Mouse (Mus musculus): ENCODE measurements around the gene Cpa2. TPM values are rescaled to one million over a fixed set of nuclear protein-coding genes. Genes with fewer than 3 reads are reported as not detected.
A peak's percentile ranks its signal among the peaks of the same experiment; 100 is the strongest.

Gene Cpa2
- polyA plus RNA-seq, 1 experiment: not detected

- no peak for TF ChIP-seq CTCF (IDR thresholded peaks at IDR 0.05; ENCODE audit: borderline replicate concordance, control insufficient read depth, extremely low read depth, insufficient read depth, low read length, poor library complexity)
- Histone ChIP-seq H3K4me1 (replicated peaks; ENCODE audit: control insufficient read depth, insufficient read depth, low read length) (no peaks in the 10 kb centered on the region), H3K27ac (ENCODE audit: control insufficient read depth, insufficient read depth, low read length) (no peak overlapping the region), H3K4me3 (ENCODE audit: control insufficient read depth, insufficient read depth, low read length) (no peak overlapping the region), H3K27me3 (ENCODE audit: control insufficient read depth, insufficient read depth, low read length) (no peaks in the 10 kb centered on the region), H3K36me3 (ENCODE audit: control insufficient read depth, insufficient read depth, low read length) (no peaks in the 10 kb centered on the region)
- 91% methylated on average over 5 of the region's 5 CpGs for WGBS
- DNase-seq: no peak
Measured at GRCm38 (mm10) chr6:30538800-30539199, 2.6 kb upstream of the Cpa2 start.

- TF ChIP-seq POLR2A (IDR thresholded peaks at IDR 0.05; ENCODE audit: control insufficient read depth, extremely low read depth, insufficient read depth, low read length, poor library complexity) (no peak), CTCF (IDR thresholded peaks at IDR 0.05; ENCODE audit: borderline replicate concordance, control insufficient read depth, extremely low read depth, insufficient read depth, low read length, poor library complexity) (no peak)
- Histone ChIP-seq H3K4me3 (ENCODE audit: control insufficient read depth, insufficient read depth, low read length) (no peak overlapping the region), H3K27ac (ENCODE audit: control insufficient read depth, insufficient read depth, low read length) (no peak overlapping the region), H3K27me3 (ENCODE audit: control insufficient read depth, insufficient read depth, low read length) (no peaks in the 10 kb centered on the region), H3K36me3 (ENCODE audit: control insufficient read depth, insufficient read depth, low read length) (no peaks in the 10 kb centered on the region), H3K4me1 (replicated peaks; ENCODE audit: control insufficient read depth, insufficient read depth, low read length) (no peaks in the 10 kb centered on the region; the same call in 1 of the 2 replicates)
- no peak for DNase-seq
- WGBS: 92% methylated on average over 6 of the region's 6 CpGs
Measured at GRCm38 (mm10) chr6:30542277-30542676, 895 bp downstream of the Cpa2 start.

GRCm38 (mm10) chr6:30543077-30543476 is 1.7 kb downstream of the Cpa2 start:
- Histone ChIP-seq H3K4me1 (replicated peaks; ENCODE audit: control insufficient read depth, insufficient read depth, low read length) (no peaks in the 10 kb centered on the region; the same call in 1 of the 2 replicates), H3K4me3 (ENCODE audit: control insufficient read depth, insufficient read depth, low read length) (no peak overlapping the region), H3K36me3 (ENCODE audit: control insufficient read depth, insufficient read depth, low read length) (no peaks in the 10 kb centered on the region), H3K27ac (ENCODE audit: control insufficient read depth, insufficient read depth, low read length) (no peak overlapping the region), H3K27me3 (ENCODE audit: control insufficient read depth, insufficient read depth, low read length) (no peaks in the 10 kb centered on the region)
- DNase-seq: no peak
- TF ChIP-seq CTCF (IDR thresholded peaks at IDR 0.05; ENCODE audit: borderline replicate concordance, control insufficient read depth, extremely low read depth, insufficient read depth, low read length, poor library complexity): no peak
- TF ChIP-seq POLR2A (IDR thresholded peaks at IDR 0.05; ENCODE audit: control insufficient read depth, extremely low read depth, insufficient read depth, low read length, poor library complexity): no peak
- WGBS: 93% methylated on average over 12 of the region's 12 CpGs

DNA sequence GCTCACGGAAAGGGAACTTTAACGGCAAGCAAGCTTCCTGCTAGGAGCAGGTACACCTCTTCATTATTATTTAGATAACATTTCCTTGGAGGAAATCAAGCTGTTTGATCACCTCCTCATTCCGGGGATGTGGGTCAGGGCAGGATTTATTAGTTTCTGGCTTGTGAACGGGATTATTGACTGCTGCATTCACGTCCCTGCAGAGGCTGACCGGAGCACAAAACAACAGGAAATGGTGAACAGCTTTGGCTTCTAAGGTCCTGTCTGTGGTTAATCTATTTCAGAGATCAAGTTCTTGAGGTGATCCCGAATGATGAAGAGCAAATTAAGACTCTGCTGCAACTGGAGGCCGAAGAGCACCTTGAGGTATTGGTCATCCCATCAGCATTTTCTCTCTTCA is 2.5 kb downstream of the Cpa2 start:
- no peak overlapping the region for H3K27ac ChIP-seq (ENCODE audit: control insufficient read depth, insufficient read depth, low read length)
- DNase-seq: no peak
- H3K27me3 ChIP-seq (ENCODE audit: control insufficient read depth, insufficient read depth, low read length): no peaks in the 10 kb centered on the region
- 31% methylated on average over 8 of the region's 8 CpGs for WGBS
- H3K4me1 ChIP-seq (replicated peaks; ENCODE audit: control insufficient read depth, insufficient read depth, low read length): no peaks in the 10 kb centered on the region; the same call in 1 of the 2 replicates
- H3K36me3 ChIP-seq (ENCODE audit: control insufficient read depth, insufficient read depth, low read length): no peaks in the 10 kb centered on the region
- no peak overlapping the region for H3K4me3 ChIP-seq (ENCODE audit: control insufficient read depth, insufficient read depth, low read length)
- no peak for TF ChIP-seq CTCF (IDR thresholded peaks at IDR 0.05; ENCODE audit: borderline replicate concordance, control insufficient read depth, extremely low read depth, insufficient read depth, low read length, poor library complexity)
- TF ChIP-seq POLR2A (IDR thresholded peaks at IDR 0.05; ENCODE audit: control insufficient read depth, extremely low read depth, insufficient read depth, low read length, poor library complexity): no peak

GRCm38 (mm10) chr6:30545689-30546088 is 4.3 kb downstream of the Cpa2 start:
- H3K4me3 ChIP-seq (ENCODE audit: control insufficient read depth, insufficient read depth, low read length): no peak overlapping the region
- H3K27ac ChIP-seq (ENCODE audit: control insufficient read depth, insufficient read depth, low read length): no peak overlapping the region
- no peaks in the 10 kb centered on the region for H3K27me3 ChIP-seq (ENCODE audit: control insufficient read depth, insufficient read depth, low read length)
- no peaks in the 10 kb centered on the region for H3K36me3 ChIP-seq (ENCODE audit: control insufficient read depth, insufficient read depth, low read length)
- TF ChIP-seq CTCF (IDR thresholded peaks at IDR 0.05; ENCODE audit: borderline replicate concordance, control insufficient read depth, extremely low read depth, insufficient read depth, low read length, poor library complexity) (no peak), POLR2A (IDR thresholded peaks at IDR 0.05; ENCODE audit: control insufficient read depth, extremely low read depth, insufficient read depth, low read length, poor library complexity) (no peak)
- no peaks in the 10 kb centered on the region; the same call in 1 of the 2 replicates for H3K4me1 ChIP-seq (replicated peaks; ENCODE audit: control insufficient read depth, insufficient read depth, low read length)
- no peak for DNase-seq
- 96% methylated on average over 7 of the region's 7 CpGs for WGBS

DNA sequence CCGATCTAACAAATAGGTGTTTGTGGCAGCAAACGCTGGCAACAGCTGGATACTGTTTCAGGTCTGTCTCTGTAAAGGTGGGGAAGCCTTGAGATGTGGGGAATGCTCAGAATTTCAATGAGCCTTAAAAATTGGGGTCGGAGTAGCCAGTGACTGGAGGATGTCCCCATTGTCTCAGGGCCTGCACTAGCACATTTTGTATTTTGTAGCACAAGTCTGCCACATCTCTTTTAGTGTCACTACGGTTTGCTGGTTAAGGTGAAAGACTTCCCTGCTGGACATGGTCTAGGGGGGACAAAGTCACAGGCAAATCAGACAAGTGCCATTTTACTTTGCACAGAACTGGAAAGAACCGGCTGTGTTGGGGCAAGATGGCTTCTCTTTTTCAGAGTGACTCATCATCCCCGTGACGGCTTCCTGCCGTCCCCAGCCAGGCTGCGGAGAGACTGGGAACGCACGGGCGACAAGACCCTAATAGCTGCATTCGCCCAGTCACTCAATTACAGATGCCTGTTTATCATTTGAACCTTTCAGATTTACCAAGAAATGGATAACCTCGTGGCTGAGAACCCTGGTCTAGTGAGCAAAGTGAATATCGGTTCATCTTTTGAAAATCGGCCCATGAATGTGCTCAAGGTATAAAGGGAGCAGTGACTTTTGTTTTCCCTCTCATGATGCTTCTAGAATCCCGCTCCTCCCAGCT is 5.3 kb downstream of the Cpa2 start:
- Histone ChIP-seq H3K27ac (ENCODE audit: control insufficient read depth, insufficient read depth, low read length) (no peak overlapping the region), H3K4me1 (replicated peaks; ENCODE audit: control insufficient read depth, insufficient read depth, low read length) (no peaks in the 10 kb centered on the region; the same call in 1 of the 2 replicates), H3K36me3 (ENCODE audit: control insufficient read depth, insufficient read depth, low read length) (no peaks in the 10 kb centered on the region), H3K4me3 (ENCODE audit: control insufficient read depth, insufficient read depth, low read length) (peak overlapping the region; percentile 0; the same call in 1 of the 2 replicates), H3K27me3 (ENCODE audit: control insufficient read depth, insufficient read depth, low read length) (no peaks in the 10 kb centered on the region)
- TF ChIP-seq POLR2A (IDR thresholded peaks at IDR 0.05; ENCODE audit: control insufficient read depth, extremely low read depth, insufficient read depth, low read length, poor library complexity) (no peak), CTCF (IDR thresholded peaks at IDR 0.05; ENCODE audit: borderline replicate concordance, control insufficient read depth, extremely low read depth, insufficient read depth, low read length, poor library complexity) (no peak)
- 26% methylated on average over 17 of the region's 17 CpGs for WGBS
- peak; percentile 3 for DNase-seq

Data from thymus, adult 2 months (tissue).